Mouse (Mus musculus): ENCODE results near the gene Tigar.

Gene Tigar

DNA sequence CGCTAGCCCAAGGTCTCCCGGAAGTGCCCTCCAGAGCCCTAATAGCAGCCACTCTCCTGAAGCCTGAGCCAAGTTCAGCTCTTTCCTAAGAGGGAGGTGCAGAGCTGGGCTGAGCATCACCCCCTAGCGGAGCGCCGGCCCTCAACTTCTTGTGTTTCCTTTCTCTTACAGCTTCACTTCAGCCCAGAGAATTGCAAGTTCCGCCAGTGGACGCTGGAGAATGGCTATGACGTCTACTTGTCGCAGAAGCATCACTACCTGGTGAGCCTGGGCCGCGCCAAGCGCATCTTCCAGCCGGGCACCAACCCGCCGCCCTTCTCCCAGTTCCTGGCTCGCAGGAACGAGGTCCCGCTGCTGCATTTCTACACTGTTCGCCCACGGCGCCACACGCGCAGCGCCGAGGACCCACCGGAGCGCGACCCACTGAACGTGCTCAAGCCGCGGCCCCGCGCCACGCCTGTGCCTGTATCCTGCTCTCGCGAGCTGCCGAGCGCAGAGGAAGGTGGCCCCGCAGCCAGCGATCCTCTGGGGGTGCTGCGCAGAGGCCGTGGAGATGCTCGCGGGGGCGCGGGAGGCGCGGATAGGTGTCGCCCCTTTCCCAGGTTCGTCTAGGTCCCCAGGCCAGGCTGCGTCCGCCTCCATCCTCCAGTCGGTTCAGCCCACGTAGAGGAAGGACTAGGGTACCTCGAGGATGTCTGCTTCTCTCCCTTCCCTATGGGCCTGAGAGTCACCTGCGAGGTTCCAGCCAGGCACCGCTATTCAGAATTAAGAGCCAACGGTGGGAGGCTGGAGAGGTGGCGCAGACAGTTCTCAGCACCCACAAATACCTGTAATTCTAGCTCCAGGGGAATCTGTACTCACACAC is 29.3 kb downstream of the Tigar start:
- peak; percentile 77 to 80 for DNase-seq

DNA sequence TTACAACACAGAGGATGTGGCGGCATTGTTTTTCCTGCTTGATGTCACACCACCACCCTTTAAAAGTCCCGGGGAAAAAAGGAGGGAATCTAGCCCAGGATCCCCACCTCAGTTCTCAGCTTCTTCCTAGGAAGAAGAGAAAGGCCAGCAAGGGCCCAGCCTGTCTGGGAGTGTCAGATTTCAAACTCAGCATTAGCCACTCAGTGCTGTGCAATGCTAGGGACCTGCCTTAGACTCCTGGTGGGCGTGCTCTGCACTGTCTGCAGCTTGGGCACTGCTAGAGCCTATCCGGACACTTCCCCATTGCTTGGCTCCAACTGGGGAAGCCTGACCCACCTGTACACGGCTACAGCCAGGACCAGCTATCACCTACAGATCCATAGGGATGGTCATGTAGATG is 36.5 kb downstream of the Tigar start, which contains the start of gene Fgf23:
Fgf23 (plus strand) TSS at position 86 of the 400 bp plus-strand sequence.
- no peak for DNase-seq

DNA sequence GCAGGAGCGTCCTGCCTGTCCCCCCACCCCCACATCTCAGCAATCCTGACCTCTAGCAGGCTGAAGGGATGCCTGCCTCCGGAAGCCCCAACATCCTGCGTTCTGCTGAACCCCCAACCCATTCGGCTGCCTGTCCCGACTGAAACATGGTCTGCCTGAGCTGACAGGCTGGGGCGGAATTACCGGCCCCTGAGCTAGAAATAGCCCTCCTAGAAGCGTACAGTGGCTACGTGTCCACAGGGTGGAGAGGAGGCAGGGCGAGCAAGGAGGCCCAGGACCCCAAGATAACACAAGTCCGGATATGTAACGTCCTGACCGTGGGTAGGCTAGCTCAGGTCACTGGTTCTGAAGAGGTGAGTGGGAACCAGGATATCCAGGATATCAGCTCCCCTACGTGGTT is 44.5 kb downstream of the Tigar start:
- no peak for DNase-seq

DNA sequence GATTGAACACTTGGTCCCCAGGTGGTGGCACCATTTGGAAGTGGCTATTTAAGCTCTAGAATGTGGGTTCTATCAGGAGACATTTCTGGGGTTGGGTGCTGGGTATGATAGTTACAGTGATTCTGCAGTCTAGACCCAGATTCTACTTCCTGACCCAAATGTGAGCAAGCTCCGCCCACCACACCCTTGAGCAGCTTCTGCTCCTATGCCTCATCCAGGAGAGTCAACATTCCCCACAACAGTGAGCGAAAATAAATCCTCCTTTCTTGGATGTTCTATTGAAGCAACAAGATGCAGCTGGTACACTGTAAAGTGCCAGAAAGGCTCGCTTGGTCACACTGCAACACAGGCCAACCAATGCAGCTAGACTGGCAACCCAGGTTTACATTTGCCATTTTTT is 45.4 kb downstream of the Tigar start:
- no peak for DNase-seq

DNA sequence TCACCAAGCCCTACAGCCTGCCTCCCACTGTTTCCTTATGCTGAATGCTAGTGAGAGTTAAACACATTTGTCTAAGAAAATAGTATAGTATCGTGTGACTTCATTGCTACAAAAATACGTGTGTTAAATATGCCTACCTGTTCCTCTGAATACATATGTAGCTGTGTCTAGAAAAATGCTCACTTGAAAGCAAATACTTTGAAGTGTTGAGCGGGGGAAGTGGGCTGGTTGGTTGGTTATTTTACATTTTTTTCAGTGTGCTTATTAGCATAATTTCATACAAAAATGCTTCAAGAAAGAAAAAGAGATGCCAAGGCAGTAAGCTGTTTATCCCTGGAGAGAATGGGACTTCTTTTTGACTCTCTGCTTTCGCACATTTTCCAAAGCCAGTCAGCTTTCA is 49.4 kb downstream of the Tigar start:
- no peak for DNase-seq

DNA sequence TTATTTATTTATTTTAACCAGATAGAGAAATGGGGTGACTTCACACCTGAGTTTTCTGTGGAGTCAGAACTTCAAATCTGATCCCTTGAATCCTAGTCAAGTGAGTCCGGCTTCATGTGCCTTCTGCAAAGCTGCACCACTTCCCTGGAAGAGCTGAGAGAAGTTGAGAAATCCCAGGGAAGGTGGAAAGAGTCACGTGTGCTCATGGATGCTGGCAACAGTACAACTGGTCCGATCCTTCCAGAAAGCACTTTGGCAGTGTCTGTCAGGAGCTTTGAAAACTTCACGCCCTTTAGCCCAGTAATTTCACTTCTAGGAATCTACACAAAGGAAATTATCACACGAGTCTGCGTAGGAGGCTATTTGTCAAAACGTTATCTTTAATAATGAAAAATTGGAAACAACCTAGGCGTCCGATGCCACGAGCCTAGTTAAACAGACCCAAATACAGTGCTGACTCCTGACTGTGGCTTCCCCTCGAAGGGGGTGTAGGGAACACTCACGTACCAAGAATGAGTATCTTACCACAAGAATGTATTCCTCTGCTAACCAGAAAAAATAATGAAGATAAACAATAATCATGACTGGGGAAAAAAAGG is 52.3 kb downstream of the Tigar start:
- DNase-seq, result no peak

DNA sequence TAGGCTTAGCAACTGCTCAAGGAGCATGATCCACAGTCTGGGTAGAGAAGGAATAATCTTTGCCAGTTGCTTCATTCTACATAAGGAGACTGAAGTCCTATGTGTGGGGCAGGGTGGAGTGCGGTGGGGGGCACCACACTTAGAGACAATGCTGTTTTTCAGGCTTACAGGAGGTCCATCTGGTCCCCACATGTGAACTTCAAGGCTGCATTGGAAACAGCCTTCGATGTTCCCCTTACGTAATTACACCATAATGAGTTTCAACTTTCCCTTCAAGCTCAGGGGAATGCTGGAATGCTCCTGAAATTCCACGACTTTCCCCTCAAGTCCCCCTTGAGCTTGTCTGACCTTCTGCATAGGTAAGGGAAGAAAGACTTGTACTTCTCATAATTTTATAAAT is 58.5 kb downstream of the Tigar start:
- DNase-seq, result no peak

DNA sequence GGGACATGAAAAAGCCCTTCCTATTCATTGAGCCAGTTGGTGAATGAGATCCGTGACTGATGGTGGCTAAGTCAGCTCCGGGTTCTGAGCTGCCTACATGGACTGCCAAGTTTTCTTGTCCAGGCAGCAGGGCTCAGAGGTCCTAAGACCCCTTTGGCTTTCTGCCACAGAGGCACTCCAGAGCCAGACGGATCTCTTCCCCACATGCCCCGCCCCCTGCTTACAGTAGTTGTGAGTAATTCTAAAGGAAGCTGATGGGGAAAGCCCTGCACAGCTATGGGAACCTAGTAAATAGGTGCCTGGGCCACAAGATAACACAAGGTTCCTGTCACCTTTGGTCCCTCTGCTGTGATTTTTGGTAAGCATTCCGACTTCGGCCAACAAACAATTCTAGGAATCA is 64.4 kb downstream of the Tigar start:
- no peak for DNase-seq

Data from cerebellum, postnatal 25 days (tissue).